ENCODE assay signal across 8 mouse cellular contexts in genomic region chr10:103235707-103236459, GRCm38 (mm10). TPM values are rescaled to one million over a fixed set of nuclear protein-coding genes. Genes with fewer than 3 reads are reported as not detected.
DNase-seq lines count a peak whose midpoint lies in the region; ATAC-seq lines count a peak whose summit lies in the region.

Gene Lrriq1, minus strand, starts transcription at chr10:103236322.

- H3K4me2 ChIP-seq in limb, embryonic 11.5 days (ENCODE audit: low read depth, severe bottlenecking), result peak within 1 kb of the TSS; percentile 64
- peak within 1 kb of the TSS; percentile 64 for H3K4me2 ChIP-seq in midbrain, embryonic 13.5 days (replicated peaks)
- H3K4me2 ChIP-seq in stomach, embryonic 16.5 days (ENCODE audit: low read depth, low read length), result peak within 1 kb of the TSS; percentile 69

- ATAC-seq in limb, embryonic 11.5 days (ENCODE audit: insufficient number of reproducible peaks, low FRiP score, low TSS enrichment, low read depth), result peak; percentile 93
- ATAC-seq in midbrain, embryonic 13.5 days, result peak; percentile 100
- ATAC-seq in stomach, embryonic 16.5 days (ENCODE audit: insufficient read depth, low FRiP score), result peak; percentile 90
- ATAC-seq in CD4-positive, CD25-positive, alpha-beta regulatory T cell, adult 4 months, result no peak

- H3K27ac ChIP-seq in limb, embryonic 11.5 days (replicated peaks; ENCODE audit: low read depth, low read length), result no peak within 1 kb of the TSS
- no peak within 1 kb of the TSS for H3K27ac ChIP-seq in midbrain, embryonic 13.5 days
- no peak within 1 kb of the TSS for H3K27ac ChIP-seq in stomach, embryonic 16.5 days (ENCODE audit: low read length)

- no peaks in the 10 kb centered on the region for H3K36me3 ChIP-seq in limb, embryonic 11.5 days (ENCODE audit: control insufficient read depth, insufficient read depth, low read length)
- H3K36me3 ChIP-seq in midbrain, embryonic 13.5 days, result no peaks in the 10 kb centered on the region
- H3K36me3 ChIP-seq in stomach, embryonic 16.5 days (ENCODE audit: control insufficient read depth, insufficient read depth, low read length), result no peaks in the 10 kb centered on the region

- H3K4me1 ChIP-seq in limb, embryonic 11.5 days (ENCODE audit: control insufficient read depth, insufficient read depth, low read length), result no peaks in the 10 kb centered on the region
- H3K4me1 ChIP-seq in midbrain, embryonic 13.5 days (replicated peaks), result peaks cover 7% of the 10 kb centered on the region; the same call in 1 of the 2 replicates
- no peaks in the 10 kb centered on the region for H3K4me1 ChIP-seq in stomach, embryonic 16.5 days (ENCODE audit: control insufficient read depth, insufficient read depth, low read length)

- H3K9ac ChIP-seq in limb, embryonic 11.5 days (ENCODE audit: low read length), result peak within 1 kb of the TSS; percentile 49
- peak within 1 kb of the TSS; percentile 59 for H3K9ac ChIP-seq in midbrain, embryonic 13.5 days (replicated peaks)
- H3K9ac ChIP-seq in stomach, embryonic 16.5 days (ENCODE audit: low read length), result peak within 1 kb of the TSS; percentile 62

- 6% methylated on average over 25 of the region's 25 CpGs for WGBS in limb, embryonic 11.5 days
- WGBS in midbrain, embryonic 13.5 days, result 8% methylated on average over 24 of the region's 25 CpGs
- 4% methylated on average over 25 of the region's 25 CpGs for WGBS in stomach, embryonic 16.5 days

- peak within 1 kb of the TSS; percentile 52 for H3K4me3 ChIP-seq in limb, embryonic 11.5 days (ENCODE audit: low read depth, low read length)
- peak within 1 kb of the TSS; percentile 55 for H3K4me3 ChIP-seq in midbrain, embryonic 13.5 days (replicated peaks)
- H3K4me3 ChIP-seq in stomach, embryonic 16.5 days (replicated peaks; ENCODE audit: low read length), result peak within 1 kb of the TSS; percentile 58

- peak; percentile 64 for DNase-seq in adrenal gland, adult 2 months
- DNase-seq in cerebellum, postnatal 14 days, result peak; percentile 85 to 86
- peak; percentile 55 to 77 for DNase-seq in frontal cortex, postnatal 25 days (ENCODE audit: low spot score in 2 of 2)
- DNase-seq in kidney, adult 9 months, result peak; percentile 74
- peak; percentile 79 for DNase-seq in limb, embryonic 11.5 days (ENCODE audit: low spot score)

- no peaks in the 10 kb centered on the region for H3K27me3 ChIP-seq in limb, embryonic 11.5 days (ENCODE audit: control insufficient read depth, insufficient read depth, low read length)
- H3K27me3 ChIP-seq in midbrain, embryonic 13.5 days, result no peaks in the 10 kb centered on the region
- H3K27me3 ChIP-seq in stomach, embryonic 16.5 days (ENCODE audit: control insufficient read depth, insufficient read depth, low read length), result no peaks in the 10 kb centered on the region

- no peaks in the 10 kb centered on the region for H3K9me3 ChIP-seq in limb, embryonic 11.5 days (ENCODE audit: control insufficient read depth, low read length)
- no peaks in the 10 kb centered on the region for H3K9me3 ChIP-seq in midbrain, embryonic 13.5 days
- no peaks in the 10 kb centered on the region for H3K9me3 ChIP-seq in stomach, embryonic 16.5 days (replicated peaks; ENCODE audit: control insufficient read depth, low read length)

RNA-seq across cellular contexts. Expression of gene Lrriq1, which starts in this region (rescaled TPM):
- under 1 TPM; 0.14 to 0.43 TPM for total RNA-seq in adrenal gland, adult 2 months (2021)
- 0.02 and 0.08 TPM in 2 replicates for polyA plus RNA-seq in adrenal gland, adult 2 months (2012; rRNA removed)
- 0.15 and 0.47 TPM in 2 replicates for polyA plus RNA-seq in limb, embryonic 11.5 days (2014; fragmentation: Nextera tagmentation; extraction: Ambion mirVana)
- polyA plus RNA-seq in midbrain, embryonic 13.5 days (2015; fragmentation: Nextera tagmentation; extraction: Ambion mirVana), result 2.7 and 3.1 TPM in 2 replicates
- polyA plus RNA-seq in stomach, embryonic 16.5 days (2015; fragmentation: Nextera tagmentation; extraction: Ambion mirVana), result 0.49 and 0.66 TPM in 2 replicates
- polyA plus RNA-seq in CD4-positive, CD25-positive, alpha-beta regulatory T cell, adult 4 months (2017; shearing (Covaris generic)), result under 1 TPM in 1 of 2 experiments, not detected in 1; 0.27 TPM

Comparison
In these comparisons a context has a peak if more than half of its experiments do, and no peak if none do; other contexts are left out.
1. Peak in DNase-seq in adrenal gland, adult 2 months; RNA of the gene not detected or under 1 TPM.
2. Peak in DNase-seq, ATAC-seq, H3K4me3 ChIP-seq, H3K9ac ChIP-seq and H3K4me2 ChIP-seq in limb, embryonic 11.5 days; RNA of the gene not detected or under 1 TPM.
3. Peak in ATAC-seq, H3K4me3 ChIP-seq, H3K9ac ChIP-seq and H3K4me2 ChIP-seq in stomach, embryonic 16.5 days; RNA of the gene not detected or under 1 TPM.